Mouse (Mus musculus) gastrocnemius, adult 8-10 months (tissue): ENCODE results near the gene Olfr461. TPM values are rescaled to one million over a fixed set of nuclear protein-coding genes. Genes with fewer than 3 reads are reported as not detected.
"Not testable (repeated sequence)": the region's sequence is repeated elsewhere in the genome, so short reads cannot be mapped to it uniquely, and the experiment has no call there.

Experiments used
- DNase-seq, 2 experiments: peaks; one replicate each; pipeline ENCODE4 v3.0.0; 2022; ENCODE audit warnings: low spot score in 2 of 2
- total RNA-seq, 4 experiments: library from RNA; stranded (reverse); gene quantifications; 2 replicates each; pipeline ENCODE4 v1.2.4; 2022

Gene Olfr461
- total RNA-seq, result not detected

DNA sequence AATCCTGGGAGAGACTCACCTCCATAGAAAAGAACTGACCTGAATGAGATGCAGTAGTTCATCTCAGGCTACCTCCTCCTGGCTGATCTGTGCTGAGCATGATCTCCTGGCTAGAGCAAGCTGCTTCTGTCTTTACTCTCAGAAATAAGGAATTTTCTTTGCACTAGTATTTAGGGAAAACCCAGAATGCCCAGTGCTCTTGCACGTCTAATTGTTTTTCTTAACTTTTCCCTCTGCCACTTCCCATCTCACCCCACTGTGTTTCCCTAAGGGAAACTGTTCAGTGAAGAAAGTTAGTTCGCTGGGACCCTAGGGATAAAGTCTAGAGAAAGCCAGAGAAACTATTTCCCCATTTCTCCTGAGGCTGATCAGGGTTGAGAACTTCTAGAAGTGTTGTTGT, at the start of gene Olfr461:
Gene Olfr461 (minus strand): TSS at position 101 of the 400 bp plus-strand sequence.
- no peak for DNase-seq

DNA sequence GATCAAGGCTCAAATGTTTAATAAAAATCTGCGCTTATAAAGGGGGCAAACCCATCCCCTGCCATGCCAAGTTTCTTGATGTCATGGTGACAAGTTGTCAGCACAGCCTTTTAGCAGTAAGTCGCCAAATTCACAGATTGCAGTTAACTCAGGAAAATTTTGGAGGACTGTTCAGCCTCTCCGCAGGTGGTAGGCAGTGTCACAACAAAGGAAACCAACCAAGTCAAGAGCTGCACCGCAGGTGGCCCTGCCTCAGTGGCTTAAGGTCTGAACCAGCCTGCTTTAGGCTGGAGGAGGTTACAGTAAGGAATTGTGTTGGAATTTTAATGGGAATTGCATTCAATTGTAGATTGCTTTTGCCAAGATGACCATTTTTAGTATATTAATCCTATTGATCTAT, 43.7 kb upstream of the Olfr461 start:
- DNase-seq, result not testable (repeated sequence)

DNA sequence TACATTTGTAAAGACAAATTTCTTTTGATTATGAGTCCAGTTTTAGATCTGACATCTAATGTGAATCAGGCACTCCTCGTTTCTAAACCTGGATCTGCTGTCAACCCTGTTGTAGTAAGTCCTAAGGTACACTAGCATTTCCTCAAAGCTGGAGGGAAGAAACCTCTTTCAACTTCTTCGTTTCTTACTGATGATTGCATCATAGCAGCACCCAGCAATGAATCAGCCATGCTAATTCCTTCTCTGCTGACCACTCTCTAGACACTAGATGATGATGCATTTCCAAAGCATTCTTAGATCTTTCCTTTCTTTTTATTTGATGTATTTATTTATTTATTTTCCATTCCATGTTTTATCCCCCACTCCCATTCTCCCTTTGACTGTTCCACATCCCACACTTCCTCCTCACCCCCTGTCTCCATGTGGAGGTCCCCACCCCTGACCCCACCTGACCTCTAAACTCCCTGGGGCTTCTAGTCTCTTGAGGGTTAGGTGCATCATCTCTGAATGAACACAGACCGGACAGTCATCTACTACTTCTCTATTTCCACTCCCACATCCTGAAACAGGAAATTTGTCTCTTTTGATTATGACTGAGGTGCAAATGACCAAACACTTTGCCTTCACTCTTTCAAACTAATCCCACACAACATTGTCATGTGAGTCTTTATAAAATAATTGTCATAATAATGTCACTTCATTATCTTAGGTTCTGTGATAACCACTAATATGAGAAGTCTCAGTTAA, 40.1 kb upstream of the Olfr461 start:
- no peak for DNase-seq

DNA sequence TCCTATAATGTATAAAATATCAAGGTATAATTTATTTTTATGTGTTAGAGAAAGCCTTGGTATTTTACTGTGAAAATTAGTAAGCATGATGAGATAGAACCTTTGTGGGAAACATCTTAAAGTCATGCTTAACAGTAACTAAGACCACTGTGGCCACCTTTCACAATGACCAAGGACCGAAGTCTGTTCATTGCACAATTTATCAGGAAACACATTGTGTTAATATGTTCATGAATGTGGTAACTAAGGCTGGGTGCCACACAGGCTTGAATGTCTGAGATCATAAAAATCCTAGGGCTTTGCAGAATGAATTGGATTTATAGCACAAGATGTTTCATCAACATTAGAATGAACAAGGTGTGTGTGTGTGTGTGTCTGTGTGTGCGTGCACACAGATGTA, 33.5 kb upstream of the Olfr461 start:
- DNase-seq, result no peak

DNA sequence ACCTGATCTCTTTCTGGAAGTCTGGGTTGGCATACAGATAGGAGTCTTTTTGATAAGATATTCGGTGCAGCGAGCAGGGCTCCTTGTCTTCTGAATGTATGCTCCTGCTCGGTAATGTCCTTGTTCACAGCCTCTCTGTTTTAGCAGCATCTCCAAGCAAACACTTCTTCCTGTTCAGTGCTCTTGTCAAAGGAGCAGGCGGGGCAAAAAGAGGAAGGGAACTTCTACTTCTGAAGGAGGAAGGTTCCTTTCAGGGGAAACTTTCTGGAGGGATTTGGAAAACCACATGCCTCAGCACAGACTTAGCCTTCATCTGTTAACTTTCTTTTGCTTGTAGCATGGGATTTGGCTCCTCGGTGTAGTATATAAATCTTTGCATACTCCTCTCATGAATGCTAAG, 30.8 kb upstream of the Olfr461 start, which contains the start of gene Clec5a:
Gene Clec5a (minus strand): TSS at position 177 of the 400 bp plus-strand sequence.
- DNase-seq, result no peak

DNA sequence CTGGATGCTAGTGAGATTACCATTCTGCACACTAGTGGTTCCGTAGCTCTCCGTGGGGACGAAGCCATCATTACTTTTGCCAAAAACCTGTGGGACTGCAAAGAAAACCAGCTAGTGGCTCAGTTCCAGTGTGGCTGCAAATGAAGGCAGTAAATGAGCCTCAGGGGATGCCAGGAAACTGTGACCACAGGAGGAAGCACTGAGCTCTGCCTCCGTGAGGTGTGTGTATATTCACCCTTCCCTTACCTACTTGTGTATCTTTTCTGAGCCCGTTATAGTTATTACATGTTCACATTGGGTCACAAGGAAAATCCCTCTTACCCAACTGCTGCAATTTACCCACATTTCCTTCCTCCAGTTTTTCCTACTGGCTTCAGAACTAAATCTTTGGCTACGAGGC, 29.5 kb upstream of the Olfr461 start:
- DNase-seq, result no peak

DNA sequence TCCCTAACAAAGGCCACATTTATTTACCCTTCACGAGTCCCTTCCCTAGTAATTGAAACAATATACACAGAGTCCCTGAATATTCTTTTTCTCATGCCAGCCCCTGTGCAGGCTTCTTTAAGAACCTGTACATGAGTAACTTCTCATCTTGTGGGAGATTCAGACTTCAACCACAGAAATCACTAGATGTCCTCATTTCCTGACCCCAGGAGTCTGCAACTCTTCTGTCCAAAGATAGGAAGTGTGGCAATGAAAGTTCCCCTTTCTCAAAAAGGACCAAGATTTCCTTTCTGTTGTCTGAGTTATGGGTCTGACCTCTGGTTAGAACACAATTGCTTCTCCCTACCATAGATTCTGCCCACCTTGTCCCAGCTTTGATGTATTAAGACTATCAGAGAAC, 21.5 kb upstream of the Olfr461 start:
- DNase-seq, result no peak

DNA sequence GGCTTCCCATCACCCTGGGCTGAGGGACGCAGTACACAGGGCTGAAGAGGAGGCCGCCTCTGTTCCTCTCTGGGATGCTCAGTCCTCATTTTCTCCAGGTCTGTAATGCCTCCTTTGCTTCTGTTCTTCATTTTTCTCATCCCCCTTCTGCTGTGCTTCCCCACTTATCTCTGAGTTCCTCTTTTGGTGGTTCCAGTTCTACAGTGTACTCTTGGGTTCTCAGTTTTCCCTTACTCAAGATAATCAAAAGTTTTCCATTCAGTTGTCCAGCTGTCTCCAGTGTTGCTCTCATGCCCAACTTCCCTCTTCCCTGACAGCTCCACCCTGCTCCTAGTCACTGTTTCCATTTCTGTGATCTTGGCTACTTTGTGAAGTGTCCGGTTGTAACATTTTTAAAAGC, 18.8 kb upstream of the Olfr461 start:
- no peak for DNase-seq

DNA sequence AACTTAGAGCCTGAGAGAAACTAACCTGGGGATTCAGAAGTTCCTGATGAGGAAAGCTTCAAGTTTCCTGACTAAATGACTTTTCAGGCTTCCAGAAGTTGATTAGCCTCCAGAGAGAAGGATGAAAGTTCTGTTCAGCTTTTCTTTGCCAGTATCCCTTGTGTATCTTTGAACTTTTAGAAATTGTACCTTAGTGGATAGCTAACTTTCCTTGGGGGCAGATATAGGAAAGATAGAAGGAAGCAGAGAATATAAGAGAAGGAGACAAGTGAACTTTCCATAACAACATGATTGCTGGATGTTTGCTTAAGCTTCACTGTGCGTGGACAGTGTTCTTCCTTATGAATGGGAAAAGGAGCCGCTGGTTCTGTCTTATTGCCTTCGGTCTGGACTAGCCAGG, 14.3 kb upstream of the Olfr461 start, which contains the start of gene Olfr460:
Gene Olfr460 (plus strand): TSS at position 301 of the 400 bp plus-strand sequence.
- no peak for DNase-seq

DNA sequence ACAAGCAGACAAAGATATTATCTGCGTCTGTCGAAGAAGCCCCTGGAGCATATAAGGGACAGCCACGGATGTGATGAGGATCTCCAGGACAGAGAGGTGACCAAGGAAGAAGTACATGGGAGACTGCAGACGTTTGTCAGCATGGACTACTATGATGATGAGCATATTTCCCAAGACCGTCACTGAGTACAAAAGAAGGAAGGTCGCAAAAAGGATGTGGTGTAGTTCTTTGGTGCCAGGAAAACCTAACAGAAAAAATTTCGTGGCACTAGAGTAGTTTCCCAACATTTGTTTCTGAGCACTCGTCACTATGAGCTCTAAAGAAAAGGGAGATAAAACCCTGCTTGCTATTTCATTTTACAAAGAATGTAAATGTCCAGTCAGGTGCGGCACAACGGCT, 10.2 kb downstream of the Olfr461 start:
- no peak for DNase-seq

DNA sequence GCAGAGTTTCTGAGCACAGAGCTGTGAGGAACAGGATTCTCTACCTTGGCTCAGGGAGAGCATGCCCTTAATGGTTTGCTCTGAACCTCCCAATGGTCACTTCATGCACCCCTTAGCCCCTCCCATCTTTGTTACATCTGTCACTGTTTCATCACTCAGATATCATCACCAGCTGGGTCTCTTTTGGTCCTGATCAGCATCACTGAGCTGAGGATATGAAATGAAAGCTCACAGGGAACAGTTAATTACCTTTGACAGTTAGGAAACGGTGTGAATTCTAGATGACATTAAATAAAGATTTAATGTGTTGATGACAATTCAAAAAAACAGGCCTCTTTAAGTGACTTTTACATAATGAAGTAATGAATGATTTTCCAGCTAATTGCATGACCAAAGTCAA, 35.4 kb downstream of the Olfr461 start, which contains the start of gene Prss37:
Gene Prss37 (minus strand): TSS at position 101 of the 400 bp plus-strand sequence.
- DNase-seq, result no peak

DNA sequence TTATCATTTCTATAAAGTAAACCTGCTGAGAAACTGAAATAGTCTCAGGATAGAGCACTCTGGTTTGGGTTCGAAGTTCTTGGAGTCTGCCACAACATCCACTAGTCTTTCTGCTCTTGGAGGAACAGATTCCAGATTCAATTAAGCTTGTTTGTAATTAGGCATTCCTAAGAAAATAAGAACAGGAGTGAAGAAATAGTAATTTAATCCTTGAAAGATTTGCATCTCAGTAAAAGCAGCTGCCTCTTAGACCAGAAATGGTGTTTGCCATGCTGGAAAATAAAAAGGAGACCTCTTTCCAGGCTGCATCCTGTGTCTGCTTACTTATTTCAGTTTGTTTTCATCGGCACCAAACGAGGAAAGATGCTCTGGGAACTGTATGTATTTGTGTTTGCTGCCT, 61.6 kb downstream of the Olfr461 start, which contains the start of gene Tas2r108:
Gene Tas2r108 (plus strand): TSS at position 301 of the 400 bp plus-strand sequence.
- no peak for DNase-seq

Other genes with a start within 250 kb of the Olfr461 start
- gene Agk, start 229.9 kb downstream of the Olfr461 start, total RNA-seq, result 1 to 10 TPM; 4.1 to 6.9 (median 5.8) TPM
- 1 to 10 TPM in 1 of 4 experiments, under 1 TPM in 3; 0.60 to 1.1 (median 0.86) TPM for gene E330009J07Rik, start 118.9 kb downstream of the Olfr461 start, total RNA-seq
- gene Wee2, start 116.0 kb downstream of the Olfr461 start, total RNA-seq, result not detected
- 10 to 100 TPM; 19.7 to 23.9 (median 21.7) TPM for gene Ssbp1, start 83.7 kb downstream of the Olfr461 start, total RNA-seq
- gene Tas2r137, start 63.8 kb downstream of the Olfr461 start, total RNA-seq, result not detected
- not detected for gene Tas2r108, start 61.5 kb downstream of the Olfr461 start, total RNA-seq
- not detected for gene Prss37, start 35.5 kb downstream of the Olfr461 start, total RNA-seq
- gene Olfr460, start 14.4 kb upstream of the Olfr461 start, total RNA-seq, result not detected
- under 1 TPM in 2 of 4 experiments, not detected in 2; 0.11 to 0.47 TPM for gene Clec5a, start 30.8 kb upstream of the Olfr461 start, total RNA-seq
- gene Tas2r138, start 58.3 kb upstream of the Olfr461 start, total RNA-seq, result not detected
- under 1 TPM; 0.07 to 0.43 (median 0.18) TPM for gene Mgam, start 73.8 kb upstream of the Olfr461 start, total RNA-seq